Mouse (Mus musculus) cortical plate, adult 2 months (tissue): ENCODE results near the gene Nckap5.

Experiments
- CTCF ChIP-seq: fragments of 200-500 bp; IDR thresholded peaks from 2 replicates; pipeline ENCODE4 v1.5.1; 2011; ENCODE audit warnings: mild to moderate bottlenecking, control low read depth, low read length; ENCODE audit not compliant: insufficient read depth; ENCODE audit errors: extremely low read depth
- POLR2A ChIP-seq: fragments of 200-500 bp; IDR thresholded peaks from 2 replicates; pipeline ENCODE4 v1.6.1; 2011; ENCODE audit warnings: mild to moderate bottlenecking, low read length, control low read depth; ENCODE audit not compliant: insufficient read depth; ENCODE audit errors: extremely low read depth

GRCm38 (mm10) chr1:126483665-126484064 is 346.9 kb downstream of the Nckap5 start:
- TF ChIP-seq CTCF (no peak), POLR2A (no peak)
